Mouse (Mus musculus) CD4-positive naive resting alpha-beta T cell, adult 76 days (primary cell): ENCODE results near the gene Kif13a. TPM values are rescaled to one million over a fixed set of nuclear protein-coding genes. Genes with fewer than 3 reads are reported as not detected.

Experiments used
- total RNA-seq: library from RNA; stranded (reverse); gene quantifications from one replicate; pipeline ENCODE4 v1.2.4, GENCODE M21; 2023

The Kif13a gene
- 2.9 TPM for total RNA-seq

GRCm38 (mm10) chr13:46929719-46930658 is at the start of gene Kif13a:
Gene Kif13a (minus strand): TSS chr13:46929867.

GRCm38 (mm10) chr13:46727837-46728268 is 201.8 kb downstream of the Kif13a start, which contains the start of gene Nup153:
Gene Nup153 (minus strand): TSS chr13:46727940.

Other genes with a start within 250 kb of the Kif13a start
- 476 TPM for gene Nup153, start 201.9 kb downstream of the Kif13a start, total RNA-seq
- 1.9 TPM for gene Nhlrc1, start 85.0 kb upstream of the Kif13a start, total RNA-seq
- gene Kdm1b, start 113.6 kb upstream of the Kif13a start, total RNA-seq, result 16.7 TPM
- gene Tpmt, start 114.9 kb upstream of the Kif13a start, total RNA-seq, result 2.8 TPM
- gene Dek, start 176.3 kb upstream of the Kif13a start, total RNA-seq, result 129 TPM
- 1.3 TPM for gene Rnf144b, start 192.8 kb upstream of the Kif13a start, total RNA-seq